Comparison of ENCODE assay signal across 8 mouse cellular contexts in genomic region chr15:86194676-86195453, GRCm38 (mm10). TPM values are rescaled to one million over a fixed set of nuclear protein-coding genes. Genes with fewer than 3 reads are reported as not detected.
DNase-seq lines count a peak whose midpoint lies in the region; ATAC-seq and TF ChIP-seq lines count a peak whose summit lies in the region.
"Not testable (repeated sequence)": the region's sequence is repeated elsewhere in the genome, so short reads cannot be mapped to it uniquely, and the experiment has no call there.

No protein-coding gene starts in this region.

- H3K36me3 ChIP-seq in forebrain, embryonic 14.5 days (ENCODE audit: control insufficient read depth, insufficient read depth, low read length); heart, embryonic 16.5 days (ENCODE audit: control insufficient read depth, insufficient read depth); intestine, embryonic 16.5 days (ENCODE audit: control insufficient read depth, insufficient read depth, low read length); liver, embryonic 13.5 days; midbrain, embryonic 13.5 days; stomach, embryonic 15.5 days: not testable (repeated sequence)

- DNase-seq in CD4-positive, CD25-positive, alpha-beta regulatory T cell, adult 2 months (ENCODE audit: low read depth, low spot score), result peak; percentile 34
- DNase-seq in cerebellum, adult 2 months, result peak; percentile 21 to 37
- DNase-seq in forebrain, embryonic 14.5 days (ENCODE audit: low spot score); liver, embryonic 13.5 days: not testable (repeated sequence)

- H3K4me3 ChIP-seq in cerebellum, adult 2 months (replicated peaks; ENCODE audit: insufficient read depth, low read depth, low read length); forebrain, embryonic 14.5 days (ENCODE audit: low read depth, low read length); heart, embryonic 16.5 days (ENCODE audit: low read length); intestine, embryonic 16.5 days (ENCODE audit: low read length); liver, embryonic 13.5 days (replicated peaks); midbrain, embryonic 13.5 days (replicated peaks); stomach, embryonic 15.5 days (replicated peaks): not testable (repeated sequence)

- WGBS in cerebellum, adult 2 months, result 82% methylated on average over 55 of the region's 55 CpGs
- WGBS in forebrain, embryonic 14.5 days, result 82% methylated on average over 55 of the region's 55 CpGs
- 64% methylated on average over 55 of the region's 55 CpGs for WGBS in heart, embryonic 16.5 days
- 79% methylated on average over 55 of the region's 55 CpGs for WGBS in intestine, embryonic 16.5 days
- 69% methylated on average over 55 of the region's 55 CpGs for WGBS in liver, embryonic 13.5 days (ENCODE audit: insufficient replicate concordance)
- 86% methylated on average over 55 of the region's 55 CpGs for WGBS in midbrain, embryonic 13.5 days
- WGBS in stomach, embryonic 15.5 days, result 70% methylated on average over 55 of the region's 55 CpGs

- TF ChIP-seq POLR2A in cerebellum, adult 2 months (IDR thresholded peaks at IDR 0.05; ENCODE audit: borderline replicate concordance, insufficient read depth, low read length), result not testable (repeated sequence)

- not testable (repeated sequence) for TF ChIP-seq CTCF in cerebellum, adult 2 months (IDR thresholded peaks at IDR 0.05; ENCODE audit: borderline replicate concordance, insufficient read depth, low read depth, low read length)

- H3K27ac ChIP-seq in cerebellum, adult 2 months (ENCODE audit: insufficient read depth, low read length); forebrain, embryonic 14.5 days (ENCODE audit: low read depth, low read length); heart, embryonic 16.5 days (ENCODE audit: low read length); intestine, embryonic 16.5 days (ENCODE audit: low read length); liver, embryonic 13.5 days; midbrain, embryonic 13.5 days; stomach, embryonic 15.5 days: not testable (repeated sequence)

- H3K4me2 ChIP-seq in forebrain, embryonic 14.5 days (ENCODE audit: low read length); heart, embryonic 16.5 days (ENCODE audit: low read depth, low read length); intestine, embryonic 16.5 days (ENCODE audit: low read depth, low read length); liver, embryonic 13.5 days; midbrain, embryonic 13.5 days (replicated peaks); stomach, embryonic 15.5 days: not testable (repeated sequence)

- ATAC-seq in forebrain, embryonic 14.5 days, result peak; percentile 87
- ATAC-seq in heart, embryonic 16.5 days (replicated peaks; ENCODE audit: extremely low read depth, insufficient read depth, low FRiP score), result peak; percentile 89
- ATAC-seq in intestine, embryonic 16.5 days, result peak; percentile 99
- ATAC-seq in liver, embryonic 13.5 days (ENCODE audit: low read depth), result peak; percentile 99
- peak; percentile 89 for ATAC-seq in midbrain, embryonic 13.5 days
- peak; percentile 98 for ATAC-seq in stomach, embryonic 15.5 days (ENCODE audit: insufficient read depth, low FRiP score, low read depth)

- not testable (repeated sequence) for H3K9ac ChIP-seq in forebrain, embryonic 14.5 days (ENCODE audit: low read length); heart, embryonic 16.5 days (ENCODE audit: low read length); intestine, embryonic 16.5 days (ENCODE audit: low read depth, low read length); liver, embryonic 13.5 days; midbrain, embryonic 13.5 days (replicated peaks); stomach, embryonic 15.5 days

- H3K9me3 ChIP-seq in forebrain, embryonic 14.5 days (replicated peaks; ENCODE audit: control insufficient read depth, low read length); heart, embryonic 16.5 days (replicated peaks; ENCODE audit: control insufficient read depth, low read length); intestine, embryonic 16.5 days (ENCODE audit: control insufficient read depth, low read length); liver, embryonic 13.5 days (replicated peaks); midbrain, embryonic 13.5 days; stomach, embryonic 15.5 days: not testable (repeated sequence)

- not testable (repeated sequence) for H3K27me3 ChIP-seq in cerebellum, adult 2 months (ENCODE audit: control insufficient read depth, insufficient read depth, low read length); forebrain, embryonic 14.5 days (replicated peaks; ENCODE audit: control insufficient read depth, insufficient read depth, low read length); heart, embryonic 16.5 days (ENCODE audit: control insufficient read depth, insufficient read depth, low read length); intestine, embryonic 16.5 days (replicated peaks; ENCODE audit: control insufficient read depth, insufficient read depth, low read length); liver, embryonic 13.5 days; midbrain, embryonic 13.5 days; stomach, embryonic 15.5 days (replicated peaks)

- not testable (repeated sequence) for H3K4me1 ChIP-seq in cerebellum, adult 2 months (ENCODE audit: control insufficient read depth, insufficient read depth, low read length); forebrain, embryonic 14.5 days (ENCODE audit: control insufficient read depth, insufficient read depth, low read length); heart, embryonic 16.5 days (ENCODE audit: control insufficient read depth, insufficient read depth, low read length); intestine, embryonic 16.5 days (ENCODE audit: control insufficient read depth, insufficient read depth, low read length); liver, embryonic 13.5 days (replicated peaks); midbrain, embryonic 13.5 days (replicated peaks); stomach, embryonic 15.5 days

RNA-seq across cellular contexts. Expression of gene Cerk, which starts 8.9 kb away (rescaled TPM):
- polyA plus RNA-seq in cerebellum, adult 2 months (2012; rRNA removed), result 152 and 159 TPM in 2 replicates
- 20.8 and 21.3 TPM in 2 replicates for polyA plus RNA-seq in forebrain, embryonic 14.5 days (2014; fragmentation: Nextera tagmentation; extraction: Ambion mirVana)
- polyA plus RNA-seq in heart, embryonic 16.5 days (2015; fragmentation: Nextera tagmentation; extraction: Ambion mirVana), result 18.7 and 19.3 TPM in 2 replicates
- polyA plus RNA-seq in intestine, embryonic 16.5 days (2015; fragmentation: Nextera tagmentation; extraction: Ambion mirVana), result 7.9 and 8.0 TPM in 2 replicates
- 3.2 and 3.7 TPM in 2 replicates for polyA plus RNA-seq in liver, embryonic 13.5 days (2015; fragmentation: Nextera tagmentation; extraction: Ambion mirVana)
- 20.6 and 22.3 TPM in 2 replicates for polyA plus RNA-seq in midbrain, embryonic 13.5 days (2015; fragmentation: Nextera tagmentation; extraction: Ambion mirVana)
- polyA plus RNA-seq in stomach, embryonic 15.5 days (2015; fragmentation: Nextera tagmentation; extraction: Ambion mirVana), result 11.0 and 12.1 TPM in 2 replicates

RNA-seq across cellular contexts. Expression of gene Tbc1d22a, which starts 19.4 kb away (rescaled TPM):
- polyA plus RNA-seq in cerebellum, adult 2 months (2012; rRNA removed), result 23.0 and 23.3 TPM in 2 replicates
- 8.0 and 9.4 TPM in 2 replicates for polyA plus RNA-seq in forebrain, embryonic 14.5 days (2014; fragmentation: Nextera tagmentation; extraction: Ambion mirVana)
- 11.5 and 12.6 TPM in 2 replicates for polyA plus RNA-seq in heart, embryonic 16.5 days (2015; fragmentation: Nextera tagmentation; extraction: Ambion mirVana)
- polyA plus RNA-seq in intestine, embryonic 16.5 days (2015; fragmentation: Nextera tagmentation; extraction: Ambion mirVana), result 12.5 and 13.7 TPM in 2 replicates
- 7.3 and 7.4 TPM in 2 replicates for polyA plus RNA-seq in liver, embryonic 13.5 days (2015; fragmentation: Nextera tagmentation; extraction: Ambion mirVana)
- polyA plus RNA-seq in midbrain, embryonic 13.5 days (2015; fragmentation: Nextera tagmentation; extraction: Ambion mirVana), result 13.4 and 13.6 TPM in 2 replicates
- polyA plus RNA-seq in stomach, embryonic 15.5 days (2015; fragmentation: Nextera tagmentation; extraction: Ambion mirVana), result 10.4 TPM in 2 replicates
